Mouse (Mus musculus) heart, embryonic 14.5 days (tissue): ENCODE results near the gene Cdk17. TPM values are rescaled to one million over a fixed set of nuclear protein-coding genes. Genes with fewer than 3 reads are reported as not detected.

Experiments
- ATAC-seq: fragments of 200-750 bp; cut with Nextera tagmentation; 2 replicates; pipeline ENCODE4 v1.8.0; 2017; ENCODE audit warnings: low read depth, moderate TSS enrichment; ENCODE audit not compliant: insufficient number of reproducible peaks, insufficient read depth, low FRiP score
- H3K27ac ChIP-seq, 2 experiments: fragments of 200-500 bp in 1 of 2; fragments of 300-500 bp in 1 of 2; sonication (generic) in 1 of 2; replicated peaks in 1 of 2; 2 replicates each; pipeline ENCODE4 v1.5.1; 2012 to 2014; ENCODE audit warnings: low read depth in 2 of 2, low read length in 2 of 2, control low read depth in 1 of 2, mild to moderate bottlenecking in 1 of 2, mixed read lengths in 1 of 2; ENCODE audit not compliant: control insufficient read depth in 1 of 2, insufficient read depth in 1 of 2
- H3K27me3 ChIP-seq: fragments of 300-500 bp; sonication (generic); 2 replicates; pipeline ENCODE4 v1.6.1; 2014; ENCODE audit warnings: mild to moderate bottlenecking, low read length, control low read depth; ENCODE audit not compliant: control insufficient read depth, insufficient read depth
- H3K36me3 ChIP-seq: fragments of 300-500 bp; sonication (generic); 2 replicates; pipeline ENCODE4 v1.6.1; 2014; ENCODE audit warnings: mild to moderate bottlenecking, control low read depth, low read length, mixed read lengths; ENCODE audit not compliant: control insufficient read depth, insufficient read depth
- H3K4me1 ChIP-seq, 2 experiments: fragments of 200-500 bp in 1 of 2; fragments of 300-500 bp in 1 of 2; sonication (generic) in 1 of 2; 2 replicates each; pipeline ENCODE4 v1.6.1; 2012 to 2014; ENCODE audit warnings: low read length in 2 of 2, control low read depth in 1 of 2, mixed read lengths in 1 of 2; ENCODE audit not compliant: control insufficient read depth in 2 of 2, insufficient read depth in 2 of 2
- H3K4me2 ChIP-seq: fragments of 300-500 bp; sonication (generic); 2 replicates; pipeline ENCODE4 v1.6.1; 2014; ENCODE audit warnings: mild to moderate bottlenecking, low read length
- H3K4me3 ChIP-seq, 2 experiments: fragments of 200-500 bp in 1 of 2; fragments of 300-500 bp in 1 of 2; sonication (generic) in 1 of 2; 2 replicates each; pipeline ENCODE4 v1.5.1; 2012 to 2014; ENCODE audit warnings: low read length in 2 of 2, mild to moderate bottlenecking in 2 of 2, control low read depth in 1 of 2, low read depth in 1 of 2, moderate library complexity in 1 of 2; ENCODE audit not compliant: control insufficient read depth in 1 of 2, insufficient read depth in 1 of 2
- H3K9ac ChIP-seq: fragments of 300-500 bp; sonication (generic); 2 replicates; pipeline ENCODE4 v1.6.1; 2014; ENCODE audit warnings: mild to moderate bottlenecking, low read length
- H3K9me3 ChIP-seq: fragments of 300-500 bp; sonication (generic); 2 replicates; pipeline ENCODE4 v1.6.1; 2016; ENCODE audit warnings: low read length, control low read depth; ENCODE audit not compliant: control insufficient read depth
- WGBS: fragments of 180-500 bp; shearing (Covaris S2); extraction: QIAGEN DNeasy Blood & Tissue Kit; methylation state at CpG from one replicate; pipeline ENCODE4 v1.1.7; 2014; 5-methylcytosine and 5-hydroxymethylcytosine counted together
- polyA plus RNA-seq: library from polyadenylated mRNA; unstranded; fragments of >200 nt; fragmentation: Nextera tagmentation; extraction: Ambion mirVana; gene quantifications from 2 replicates; pipeline ENCODE4 v1.2.1, GENCODE M21; 2014

The Cdk17 gene
- polyA plus RNA-seq, 1 experiment from 2014 or later, result 27.1 TPM

GRCm38 (mm10) chr10:93163711-93164488 is 3.2 kb downstream of the Cdk17 start:
- Histone ChIP-seq H3K4me2 (peak overlapping the region; percentile 7; the same call in 1 of the 2 replicates), H3K4me3 (no peak overlapping the region), H3K4me1 (peaks cover 14 to 47% of the 10 kb centered on the region in 2 experiments)

GRCm38 (mm10) chr10:93165416-93166381 is 5.0 kb downstream of the Cdk17 start:
- WGBS, result 23% methylated on average over 14 of the region's 14 CpGs
- no peaks in the 10 kb centered on the region for H3K27me3 ChIP-seq
- no peak for ATAC-seq
- H3K36me3 ChIP-seq, result no peaks in the 10 kb centered on the region
- H3K27ac ChIP-seq, result peak overlapping the region; percentile 74
- H3K9ac ChIP-seq, result no peak overlapping the region
- H3K4me1 ChIP-seq, result peaks cover 14 to 51% of the 10 kb centered on the region in 2 experiments
- H3K4me2 ChIP-seq, result peak overlapping the region; percentile 48
- no peak overlapping the region; a peak in 1 of 4 replicates for H3K4me3 ChIP-seq
- H3K9me3 ChIP-seq, result no peaks in the 10 kb centered on the region

More at GRCm38 (mm10) chr10:93163711-93164488, 3.2 kb downstream of the Cdk17 start:
- no peaks in the 10 kb centered on the region for H3K9me3 ChIP-seq
- no peaks in the 10 kb centered on the region for H3K36me3 ChIP-seq
- no peak overlapping the region for H3K9ac ChIP-seq
- 0 out of 4 replicates have a peak overlapping the region, but pooled peaks of 1 of the 2 experiments have one; percentile 17 for H3K27ac ChIP-seq
- no peaks in the 10 kb centered on the region for H3K27me3 ChIP-seq
- 72% methylated on average over 6 of the region's 6 CpGs for WGBS
- ATAC-seq, result no peak

GRCm38 (mm10) chr10:93166382-93166769 is 5.7 kb downstream of the Cdk17 start:
- peak overlapping the region; percentile 48 for H3K4me2 ChIP-seq
- H3K36me3 ChIP-seq, result no peaks in the 10 kb centered on the region
- no peaks in the 10 kb centered on the region for H3K27me3 ChIP-seq
- H3K9me3 ChIP-seq, result no peaks in the 10 kb centered on the region
- H3K27ac ChIP-seq, result peak overlapping the region; percentile 74
- no peak overlapping the region for H3K9ac ChIP-seq
- no peak for ATAC-seq
- WGBS, result 15% methylated on average over 5 of the region's 5 CpGs
- peak overlapping the region in 1 of 2 experiments; percentile 16; a peak in 3 of 4 replicates for H3K4me3 ChIP-seq
- H3K4me1 ChIP-seq, result peaks cover 14 to 54% of the 10 kb centered on the region in 2 experiments

DNA sequence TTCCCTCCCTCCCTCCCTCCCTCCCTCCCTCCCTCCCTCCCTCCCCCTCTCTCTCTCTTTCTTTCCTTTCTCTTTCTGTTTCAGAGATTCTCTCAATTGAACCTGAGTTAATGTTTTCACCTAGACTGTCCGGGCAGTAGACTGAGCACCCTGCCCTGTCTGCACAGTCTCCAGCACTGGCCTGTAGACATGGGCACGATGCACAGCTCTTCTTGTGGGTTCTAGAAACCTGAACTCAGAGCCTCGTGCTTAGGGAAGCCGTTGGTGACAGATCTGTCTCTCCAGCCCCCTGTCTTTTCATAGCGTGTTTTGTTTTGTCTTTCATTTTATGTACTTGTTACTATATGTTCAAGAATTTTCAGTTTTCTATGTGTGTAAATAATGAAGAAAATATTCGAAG is 6.6 kb downstream of the Cdk17 start:
- no peaks in the 10 kb centered on the region for H3K9me3 ChIP-seq
- H3K9ac ChIP-seq, result no peak overlapping the region
- 73% methylated on average over 6 of the region's 6 CpGs for WGBS
- no peaks in the 10 kb centered on the region for H3K27me3 ChIP-seq
- no peak overlapping the region for H3K4me3 ChIP-seq
- no peaks in the 10 kb centered on the region for H3K36me3 ChIP-seq
- ATAC-seq, result no peak
- H3K4me1 ChIP-seq, result peaks cover 12 to 55% of the 10 kb centered on the region in 2 experiments
- no peak overlapping the region for H3K4me2 ChIP-seq
- H3K27ac ChIP-seq, result no peak overlapping the region

GRCm38 (mm10) chr10:93168067-93168466 is 7.4 kb downstream of the Cdk17 start:
- H3K4me3 ChIP-seq, result no peak overlapping the region
- H3K9ac ChIP-seq, result no peak overlapping the region
- H3K36me3 ChIP-seq, result peaks cover 2% of the 10 kb centered on the region; the same call in 1 of the 2 replicates
- WGBS, result 44% methylated on average over 4 of the region's 4 CpGs
- no peak for ATAC-seq
- no peaks in the 10 kb centered on the region for H3K9me3 ChIP-seq
- H3K4me2 ChIP-seq, result no peak overlapping the region
- no peaks in the 10 kb centered on the region for H3K27me3 ChIP-seq
- peak overlapping the region in 1 of 2 experiments; percentile 30; a peak in 1 of 4 replicates for H3K27ac ChIP-seq
- peaks cover 12 to 49% of the 10 kb centered on the region in 2 experiments for H3K4me1 ChIP-seq

DNA sequence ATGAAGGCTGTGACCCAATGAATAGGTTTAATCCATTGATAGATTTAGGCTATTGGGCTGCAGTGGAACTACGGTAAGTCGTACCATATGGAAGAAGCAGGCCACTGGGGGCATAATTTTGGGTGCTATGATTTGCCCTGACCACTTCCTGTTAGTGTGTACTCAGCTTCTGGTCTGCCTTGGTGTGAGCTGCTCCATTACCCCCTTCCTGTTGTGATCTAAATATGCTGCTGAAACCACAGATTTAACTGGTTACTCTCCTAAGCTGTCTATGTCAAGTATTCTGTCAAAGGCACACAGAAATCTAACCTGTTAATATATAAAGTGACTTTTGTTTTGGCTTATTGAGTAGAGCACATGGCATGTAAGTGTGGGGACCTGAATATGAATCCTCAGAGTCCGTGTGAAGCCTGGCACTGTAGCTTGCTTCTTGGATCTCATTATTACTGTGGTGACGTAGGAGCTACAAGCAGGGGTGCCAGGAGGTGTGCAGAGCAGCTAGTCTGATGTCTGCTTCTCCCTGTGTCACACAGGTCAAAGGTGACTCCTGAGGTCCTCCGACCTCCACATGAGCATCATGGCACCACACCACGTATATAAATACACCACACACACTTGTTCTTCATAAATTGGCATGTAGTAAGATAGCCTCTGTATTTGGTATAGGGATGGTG is 10.6 kb downstream of the Cdk17 start:
- Histone ChIP-seq H3K4me1 (peaks cover 5 to 26% of the 10 kb centered on the region in 2 experiments), H3K27me3 (no peaks in the 10 kb centered on the region), H3K36me3 (peaks cover 11% of the 10 kb centered on the region), H3K9ac (no peak overlapping the region), H3K4me3 (no peak overlapping the region), H3K4me2 (no peak overlapping the region), H3K9me3 (no peaks in the 10 kb centered on the region), H3K27ac (no peak overlapping the region)
- WGBS, result 85% methylated on average over 6 of the region's 6 CpGs
- ATAC-seq, result no peak

DNA sequence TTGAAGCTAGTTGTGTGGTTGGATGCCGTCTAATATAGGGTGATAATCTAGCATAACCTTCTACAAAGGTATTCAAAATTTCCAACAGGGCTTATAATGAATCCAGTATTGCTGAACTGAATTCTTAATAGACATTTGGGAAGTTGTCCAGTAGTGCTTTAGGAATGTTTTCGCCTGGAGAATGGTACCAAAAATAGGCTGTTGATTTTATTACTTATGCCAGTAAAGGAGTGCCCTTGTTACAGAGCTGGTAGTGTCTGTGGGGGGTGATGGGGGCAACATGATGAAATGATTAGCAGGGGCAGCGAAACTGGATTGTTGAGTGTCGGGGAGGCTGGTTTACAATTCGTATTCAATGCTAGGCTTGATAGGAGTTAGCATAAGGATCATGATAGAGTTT is 16.8 kb downstream of the Cdk17 start:
- no peak for ATAC-seq
- Histone ChIP-seq H3K9me3 (no peaks in the 10 kb centered on the region), H3K4me1 (peaks cover 6 to 30% of the 10 kb centered on the region in 2 experiments), H3K9ac (no peak overlapping the region), H3K27ac (peak overlapping the region; percentile 61 to 79), H3K4me3 (no peak overlapping the region), H3K27me3 (no peaks in the 10 kb centered on the region), H3K4me2 (peak overlapping the region; percentile 40), H3K36me3 (peaks cover 11% of the 10 kb centered on the region)
- WGBS, result 29% methylated on average over 5 of the region's 5 CpGs
